ENCODE assay signal across 19 mouse cellular contexts in genomic region chr5:22118456-22118855, GRCm38 (mm10).
DNase-seq lines count a peak whose midpoint lies in the region; ATAC-seq and TF ChIP-seq lines count a peak whose summit lies in the region.
"Had no signal": no experiment of that assay in that cellular context is flagged by ENCODE, and none has a peak within 500 bp of the region (broad histone marks: within the 10 kb centered on the region; RNA-seq: fewer than 3 reads in every experiment).

No protein-coding gene starts in this region.

- peak; percentile 42 for DNase-seq in hindbrain, postnatal 0 days (ENCODE audit: low spot score)
- no peak for DNase-seq in hindbrain, embryonic 10.5 days (ENCODE audit: low spot score)
- peak; percentile 83 for DNase-seq in cerebellum, adult 9-11 months
- DNase-seq in midbrain, postnatal 0 days (ENCODE audit: low spot score): peak; percentile 54
- DNase-seq in embryo, embryonic 11 days: no peak
- DNase-seq in lung, postnatal 10 days: no peak
- DNase-seq: adrenal gland, postnatal 25 days; kidney, adult 8-10 months; kidney, postnatal 36 days; lung, adult 18-20 months; right cerebral cortex, adult 18-20 months; thymus, postnatal 25 days had no signal

- WGBS in hindbrain, postnatal 0 days: 33% methylated on average over 6 of the region's 6 CpGs
- WGBS in hindbrain, embryonic 10.5 days: 63% methylated on average over 6 of the region's 6 CpGs
- WGBS in midbrain, postnatal 0 days: 41% methylated on average over 6 of the region's 6 CpGs
- 27% methylated on average over 6 of the region's 6 CpGs for whole genome bisulfite sequencing in forebrain, embryonic 12.5 days

- no peaks in the 10 kb centered on the region for H3K9me3 ChIP-seq in hindbrain, postnatal 0 days (ENCODE audit: low read length)
- H3K9me3 ChIP-seq in hindbrain, embryonic 10.5 days: no peaks in the 10 kb centered on the region
- no peaks in the 10 kb centered on the region for H3K9me3 ChIP-seq in midbrain, postnatal 0 days (ENCODE audit: low read length)
- no peaks in the 10 kb centered on the region for H3K9me3 ChIP-seq in forebrain, embryonic 12.5 days
- H3K9me3 ChIP-seq: embryonic facial prominence, embryonic 13.5 days; forebrain, embryonic 15.5 days; heart, embryonic 10.5 days; limb, embryonic 10.5 days had no signal

- no peak for ATAC-seq in hindbrain, postnatal 0 days
- ATAC-seq in cerebellum, adult (ENCODE audit: insufficient number of reproducible peaks, low FRiP score, low TSS enrichment): peak; percentile 87
- no peak for ATAC-seq in midbrain, postnatal 0 days (ENCODE audit: low FRiP score)
- no peak for ATAC-seq in forebrain, embryonic 12.5 days (ENCODE audit: low FRiP score)
- ATAC-seq: CD4-positive, CD25-positive, alpha-beta regulatory T cell, adult 4 months; forebrain, embryonic 15.5 days had no signal

- no peaks in the 10 kb centered on the region for H3K36me3 ChIP-seq in hindbrain, postnatal 0 days (ENCODE audit: insufficient read depth, low read length)
- H3K36me3 ChIP-seq in hindbrain, embryonic 10.5 days: no peaks in the 10 kb centered on the region
- no peaks in the 10 kb centered on the region for H3K36me3 ChIP-seq in midbrain, postnatal 0 days (ENCODE audit: insufficient read depth, low read length)
- no peaks in the 10 kb centered on the region for H3K36me3 ChIP-seq in forebrain, embryonic 12.5 days (replicated peaks)
- H3K36me3 ChIP-seq: embryonic facial prominence, embryonic 13.5 days; forebrain, embryonic 15.5 days; heart, embryonic 10.5 days; limb, embryonic 10.5 days had no signal

- H3K4me2 ChIP-seq in hindbrain, postnatal 0 days (ENCODE audit: low read depth, low read length): no peak overlapping the region
- H3K4me2 ChIP-seq in midbrain, postnatal 0 days (ENCODE audit: low read depth, low read length, poor library complexity, severe bottlenecking): no peak overlapping the region
- H3K4me2 ChIP-seq in forebrain, embryonic 12.5 days: no peak overlapping the region
- H3K4me2 ChIP-seq: embryonic facial prominence, embryonic 13.5 days; forebrain, embryonic 15.5 days had no signal

- TF ChIP-seq CTCF in hindbrain, postnatal 0 days (IDR thresholded peaks at IDR 0.05; ENCODE audit: low read depth): no peak
- TF ChIP-seq CTCF in midbrain, postnatal 0 days (IDR thresholded peaks at IDR 0.05): no peak

- H3K9ac ChIP-seq in hindbrain, postnatal 0 days (replicated peaks; ENCODE audit: low read length): no peak overlapping the region
- no peak overlapping the region for H3K9ac ChIP-seq in midbrain, postnatal 0 days (replicated peaks; ENCODE audit: low read length, poor library complexity, severe bottlenecking)
- no peak overlapping the region for H3K9ac ChIP-seq in forebrain, embryonic 12.5 days
- H3K9ac ChIP-seq: embryonic facial prominence, embryonic 13.5 days; forebrain, embryonic 15.5 days had no signal

- no peak overlapping the region; the same call in 1 of the 2 replicates for H3K27ac ChIP-seq in hindbrain, postnatal 0 days
- H3K27ac ChIP-seq in hindbrain, embryonic 10.5 days: no peak overlapping the region
- no peak overlapping the region for H3K27ac ChIP-seq in midbrain, postnatal 0 days (ENCODE audit: low read depth, low read length)
- H3K27ac ChIP-seq in forebrain, embryonic 12.5 days: no peak overlapping the region
- H3K27ac ChIP-seq: embryonic facial prominence, embryonic 13.5 days; forebrain, embryonic 15.5 days; heart, embryonic 10.5 days; limb, embryonic 10.5 days had no signal

- H3K27me3 ChIP-seq in hindbrain, postnatal 0 days (ENCODE audit: insufficient read depth, low read length): no peaks in the 10 kb centered on the region
- H3K27me3 ChIP-seq in hindbrain, embryonic 10.5 days (ENCODE audit: insufficient read depth, poor library complexity, severe bottlenecking): no peaks in the 10 kb centered on the region
- no peaks in the 10 kb centered on the region for H3K27me3 ChIP-seq in midbrain, postnatal 0 days (ENCODE audit: insufficient read depth, low read length)
- H3K27me3 ChIP-seq in forebrain, embryonic 12.5 days: no peaks in the 10 kb centered on the region
- H3K27me3 ChIP-seq: embryonic facial prominence, embryonic 13.5 days; forebrain, embryonic 15.5 days had no signal

- no peak overlapping the region for H3K4me3 ChIP-seq in hindbrain, postnatal 0 days (ENCODE audit: low read length)
- no peak overlapping the region for H3K4me3 ChIP-seq in hindbrain, embryonic 10.5 days
- no peak overlapping the region for H3K4me3 ChIP-seq in midbrain, postnatal 0 days (ENCODE audit: low read depth, low read length)
- no peak overlapping the region for H3K4me3 ChIP-seq in forebrain, embryonic 12.5 days (replicated peaks)
- H3K4me3 ChIP-seq: embryonic facial prominence, embryonic 13.5 days; forebrain, embryonic 15.5 days; heart, embryonic 10.5 days; limb, embryonic 10.5 days had no signal

- 0 out of 2 replicates have a peak, but pooled peaks cover 3% of the 10 kb centered on the region for H3K4me1 ChIP-seq in hindbrain, postnatal 0 days (ENCODE audit: insufficient read depth, low read length)
- 0 out of 2 replicates have a peak, but pooled peaks cover 4% of the 10 kb centered on the region for H3K4me1 ChIP-seq in hindbrain, embryonic 10.5 days (replicated peaks)
- H3K4me1 ChIP-seq in midbrain, postnatal 0 days (ENCODE audit: insufficient read depth, low read length): no peaks in the 10 kb centered on the region
- peaks cover 3% of the 10 kb centered on the region; the same call in 1 of the 2 replicates for H3K4me1 ChIP-seq in forebrain, embryonic 12.5 days
- H3K4me1 ChIP-seq: forebrain, embryonic 15.5 days; heart, embryonic 10.5 days; limb, embryonic 10.5 days had no signal

Comparison
In these comparisons a context has a peak if more than half of its experiments do, and no peak if none do; other contexts are left out.
1. DNase-seq: peak in hindbrain, postnatal 0 days (single experiment), cerebellum, adult 9-11 months (single experiment) and midbrain, postnatal 0 days (single experiment); none in hindbrain, embryonic 10.5 days (single experiment), embryo, embryonic 11 days (single experiment) and lung, postnatal 10 days (single experiment).